Mouse (Mus musculus): Measurements from ENCODE around the gene BC052040.

DNA sequence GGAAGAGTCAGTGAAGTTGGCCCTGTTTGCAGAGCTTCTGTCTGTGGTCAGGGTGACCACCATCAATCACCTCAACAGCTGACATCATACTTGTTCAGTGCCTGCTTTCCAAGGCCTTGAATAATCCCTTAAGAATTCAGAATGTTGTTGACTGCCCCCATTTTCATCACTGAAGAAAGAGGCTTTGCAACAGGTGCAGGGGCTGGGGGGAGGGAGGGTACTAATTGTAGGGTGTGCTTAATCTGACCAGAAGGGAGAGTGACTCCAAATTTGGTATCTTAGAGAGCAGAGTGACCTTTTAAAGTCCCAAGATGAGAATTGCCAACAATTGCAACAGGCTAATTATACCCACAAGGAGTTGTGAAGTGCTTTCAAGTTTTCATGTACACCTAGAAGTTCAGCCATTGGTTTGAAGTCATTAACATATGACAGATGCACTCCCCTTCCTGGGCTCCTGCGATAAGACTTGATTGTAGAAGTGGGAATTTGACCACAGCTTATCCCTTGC lies 24.4 kb downstream of the BC052040 start:
- peak; percentile 70 for TF ChIP-seq CEBPB (IDR thresholded peaks at IDR 0.05; ENCODE audit: low read depth)
- TF ChIP-seq MAX (IDR thresholded peaks at IDR 0.05): no peak
- no peak for TF ChIP-seq CTCF (IDR thresholded peaks at IDR 0.05; ENCODE audit: control insufficient read depth, insufficient read depth, insufficient read length)
- peak; percentile 95 for TF ChIP-seq MYOD1 (IDR thresholded peaks at IDR 0.05; ENCODE audit: control insufficient read depth, insufficient read length, low read depth)
